In genomic region chr6:91189971-91190370, GRCm38 (mm10) we compare ENCODE assay signal across 12 mouse cellular contexts. TPM values are rescaled to one million over a fixed set of nuclear protein-coding genes. Genes with fewer than 3 reads are reported as not detected.
DNase-seq lines count a peak whose midpoint lies in the region.
"Had no signal": no experiment of that assay in that cellular context is flagged by ENCODE, and none has a peak within 500 bp of the region (broad histone marks: within the 10 kb centered on the region; RNA-seq: fewer than 3 reads in every experiment).

No protein-coding gene starts in this region.

- peak; percentile 82 for DNase-seq in heart, adult 11 months
- DNase-seq in heart, adult 8-10 months (ENCODE audit: low spot score), result no peak
- DNase-seq in cerebellum, adult 9-10 months, result peak; percentile 67
- peak; percentile 56 to 71 for DNase-seq in cerebellum, postnatal 25 days
- DNase-seq in urinary bladder, postnatal 10 days (ENCODE audit: low spot score), result no peak
- DNase-seq in layer of hippocampus, adult 11-12 months (ENCODE audit: low spot score), result no peak
- no peak for DNase-seq in MN1 (ENCODE audit: low spot score)
- DNase-seq: adrenal gland, adult 8-10 months; adrenal gland, postnatal 36 days; gastrocnemius, postnatal 10 days; heart, adult 2 months; kidney, adult 2 months had no signal

RNA-seq across cellular contexts. Expression of gene Fbln2, which starts 22.3 kb away (rescaled TPM):
- 10 to 100 TPM; 42.1 to 59.3 (median 49.9) TPM for total RNA-seq in heart, adult 8-10 months (2022)

RNA-seq across cellular contexts. Expression of gene Hdac11, which starts 33.5 kb away (rescaled TPM):
- total RNA-seq in heart, adult 8-10 months (2022), result 10 to 100 TPM; 20.1 to 24.7 (median 23.3) TPM

Comparison
In these comparisons a context has a peak if more than half of its experiments do, and no peak if none do; other contexts are left out.
1. DNase-seq: peak in heart, adult 11 months (single experiment), cerebellum, adult 9-10 months (single experiment) and cerebellum, postnatal 25 days (2 of 2); none in heart, adult 8-10 months (single experiment), urinary bladder, postnatal 10 days (single experiment), layer of hippocampus, adult 11-12 months (single experiment) and MN1 (single experiment).